Mouse (Mus musculus) forebrain, embryonic 11.5 days (tissue): ENCODE results near the gene Rab24. TPM values are rescaled to one million over a fixed set of nuclear protein-coding genes. Genes with fewer than 3 reads are reported as not detected.

ENCODE experiments used
- ATAC-seq: fragments of 200-750 bp; cut with Nextera tagmentation; replicated peaks from 2 replicates; pipeline ENCODE4 v1.8.0; 2017; ENCODE audit warnings: moderate TSS enrichment; ENCODE audit not compliant: low FRiP score
- DNase-seq: peaks from one replicate; pipeline ENCODE4 v3.0.0-alpha.2; 2017; ENCODE audit warnings: low spot score
- H3K27ac ChIP-seq: fragments of 300-500 bp; sonication (generic); 2 replicates; pipeline ENCODE4 v1.5.1; 2014; ENCODE audit warnings: low read depth, low read length
- H3K27me3 ChIP-seq: fragments of 300-500 bp; sonication (generic); 2 replicates; pipeline ENCODE4 v1.6.1; 2014; ENCODE audit warnings: mild to moderate bottlenecking, low read length, mixed read lengths; ENCODE audit not compliant: control insufficient read depth, insufficient read depth
- H3K36me3 ChIP-seq: fragments of 300-500 bp; sonication (generic); 2 replicates; pipeline ENCODE4 v1.6.1; 2014; ENCODE audit warnings: mild to moderate bottlenecking, low read length, moderate library complexity, mixed read lengths; ENCODE audit not compliant: control insufficient read depth, insufficient read depth
- H3K4me1 ChIP-seq: fragments of 300-500 bp; sonication (generic); replicated peaks from 2 replicates; pipeline ENCODE4 v1.6.1; 2014; ENCODE audit warnings: low read length, mixed read lengths; ENCODE audit not compliant: control insufficient read depth, insufficient read depth
- H3K4me2 ChIP-seq: fragments of 300-500 bp; sonication (generic); 2 replicates; pipeline ENCODE4 v1.6.1; 2014; ENCODE audit warnings: low read depth, mild to moderate bottlenecking, low read length, moderate library complexity, mixed read lengths; ENCODE audit not compliant: severe bottlenecking
- H3K4me3 ChIP-seq: fragments of 300-500 bp; sonication (generic); 2 replicates; pipeline ENCODE4 v1.5.1; 2014; ENCODE audit warnings: low read depth, low read length
- H3K9ac ChIP-seq: fragments of 300-500 bp; sonication (generic); 2 replicates; pipeline ENCODE4 v1.6.1; 2014; ENCODE audit warnings: low read length
- H3K9me3 ChIP-seq: fragments of 300-500 bp; sonication (generic); 2 replicates; pipeline ENCODE4 v1.6.1; 2016; ENCODE audit warnings: low read length, mixed read lengths; ENCODE audit not compliant: control insufficient read depth
- WGBS: fragments of 180-500 bp; shearing (Covaris S2); extraction: QIAGEN DNeasy Blood & Tissue Kit; methylation state at CpG from one replicate; pipeline ENCODE4 v1.1.7; 2014; 5-methylcytosine and 5-hydroxymethylcytosine counted together
- polyA plus RNA-seq: library from polyadenylated mRNA; unstranded; fragments of >200 nt; fragmentation: Nextera tagmentation; extraction: Ambion mirVana; gene quantifications from 2 replicates; pipeline ENCODE4 v1.2.1, GENCODE M21; 2014

The Rab24 gene
- polyA plus RNA-seq, 1 experiment from 2014 or later, result 84.4 TPM

DNA sequence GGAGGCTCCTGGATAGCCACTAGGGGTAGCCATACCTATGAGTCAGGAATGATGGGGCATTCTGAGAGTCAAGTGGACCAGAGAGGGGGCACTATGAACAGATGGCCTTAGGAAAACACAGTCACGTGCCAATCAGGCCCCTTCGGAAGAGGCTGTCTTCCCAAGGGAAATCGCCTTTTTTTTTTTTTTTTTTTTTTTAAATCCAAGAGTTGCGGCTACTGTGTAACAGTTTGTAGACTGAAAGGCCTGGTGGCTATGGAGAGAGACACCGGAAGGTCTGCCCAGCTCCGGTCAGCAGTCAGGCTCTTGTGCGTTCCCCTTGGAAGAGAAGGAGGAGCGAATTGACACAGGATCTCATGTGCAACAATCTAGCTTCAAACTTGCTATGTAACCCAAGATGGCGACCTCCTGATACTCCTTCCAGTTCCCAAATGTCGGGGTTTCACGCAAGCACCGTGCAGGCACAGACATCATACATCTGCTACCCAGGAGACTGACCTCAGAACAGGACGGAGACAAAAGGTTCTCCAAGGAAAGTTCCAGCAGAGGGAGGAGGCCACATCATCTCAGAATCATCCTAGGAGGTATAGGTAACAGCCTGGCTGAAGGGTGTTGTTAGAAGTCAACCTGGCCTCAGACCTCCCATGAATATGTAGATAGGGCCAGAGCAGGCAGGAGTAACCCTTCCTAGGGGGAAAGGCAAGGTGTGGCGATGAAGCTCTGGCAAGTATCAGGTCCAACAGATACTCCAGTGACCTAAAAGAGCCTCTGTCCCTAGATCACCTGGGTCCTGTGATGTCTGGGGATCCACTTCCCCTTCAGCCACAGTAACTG, 9.0 kb upstream of the Rab24 start:
- DNase-seq (no peak), ATAC-seq (no peak)
- H3K4me3 ChIP-seq, result peak overlapping the region; percentile 67
- H3K4me2 ChIP-seq, result peak overlapping the region; percentile 70
- peaks cover 4% of the 10 kb centered on the region for H3K36me3 ChIP-seq
- peak overlapping the region; percentile 82 for H3K9ac ChIP-seq
- 51% methylated on average over 14 of the region's 14 CpGs for WGBS
- H3K4me1 ChIP-seq, result peaks cover 7% of the 10 kb centered on the region
- no peaks in the 10 kb centered on the region for H3K9me3 ChIP-seq
- H3K27ac ChIP-seq, result peak overlapping the region; percentile 96
- no peaks in the 10 kb centered on the region for H3K27me3 ChIP-seq

DNA sequence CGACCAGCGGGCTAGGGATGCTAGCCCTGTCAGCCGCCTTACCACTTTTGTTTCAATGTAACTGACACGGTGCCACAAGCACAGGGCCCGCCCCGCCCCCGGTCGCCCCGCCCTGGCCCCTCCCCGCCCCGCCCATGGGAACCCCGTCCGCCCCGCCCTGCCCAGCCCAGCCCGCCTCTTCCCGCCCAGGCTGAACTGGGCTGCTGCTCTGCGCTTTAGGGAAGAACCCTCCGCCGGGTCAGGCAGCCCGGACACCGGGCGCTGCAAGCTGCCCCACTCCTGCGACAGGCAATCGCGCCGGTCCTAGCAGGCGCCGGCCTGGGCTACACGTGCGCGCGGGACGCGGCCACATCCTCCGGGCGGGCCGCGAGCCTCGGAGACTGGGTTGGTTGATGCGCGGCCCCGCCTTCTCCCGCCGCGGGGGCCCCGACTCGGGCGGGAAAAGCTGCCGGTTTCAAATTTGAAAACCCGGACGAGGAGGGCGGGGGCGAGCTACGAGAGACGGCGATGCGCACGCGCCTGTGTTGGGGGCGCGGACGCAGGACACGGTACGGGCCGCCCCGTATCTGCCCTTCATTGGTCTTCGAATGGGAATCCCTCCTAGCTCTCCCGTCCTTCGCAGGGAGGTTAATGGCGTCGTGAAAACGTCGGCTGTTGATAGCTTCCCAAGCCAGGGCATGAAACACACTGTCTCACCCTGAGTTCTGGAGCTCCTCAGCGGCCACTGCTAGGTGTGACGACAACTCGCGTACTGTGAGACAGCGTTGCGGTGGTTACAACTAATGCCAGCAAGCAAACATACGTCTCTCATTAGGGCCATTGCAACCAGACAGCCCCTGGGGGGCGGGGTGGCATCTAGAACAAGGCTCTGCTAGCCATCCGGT, 8.2 kb upstream of the Rab24 start, which contains the start of gene Mxd3:
TSS of gene Mxd3 (minus strand) at position 141 of the 884 bp plus-strand sequence.
- peak; percentile 85 for ATAC-seq
- peak within 1 kb of the TSS; percentile 96 for H3K27ac ChIP-seq

GRCm38 (mm10) chr13:55329109-55329682, 7.5 kb upstream of the Rab24 start:
- Histone ChIP-seq H3K4me3 (peak overlapping the region; percentile 67), H3K9ac (peak overlapping the region; percentile 82), H3K4me2 (peak overlapping the region; percentile 70), H3K27ac (peak overlapping the region; percentile 68), H3K27me3 (no peaks in the 10 kb centered on the region), H3K9me3 (no peaks in the 10 kb centered on the region), H3K36me3 (peaks cover 9% of the 10 kb centered on the region), H3K4me1 (peaks cover 7% of the 10 kb centered on the region)
- DNase-seq, result no peak
- peak; percentile 14 for ATAC-seq
- under 1% methylated on average over 28 of the region's 29 CpGs for WGBS

More for the DNA sequence above, 8.2 kb upstream of the Rab24 start, which contains the start of gene Mxd3:
- Histone ChIP-seq H3K9me3 (no peaks in the 10 kb centered on the region), H3K27me3 (no peaks in the 10 kb centered on the region), H3K4me3 (peak within 1 kb of the TSS; percentile 67), H3K4me1 (peaks cover 7% of the 10 kb centered on the region), H3K36me3 (peaks cover 9% of the 10 kb centered on the region), H3K9ac (peak within 1 kb of the TSS; percentile 82), H3K4me2 (peak within 1 kb of the TSS; percentile 70)
- peak; percentile 97 for DNase-seq
- under 1% methylated on average over 72 of the region's 82 CpGs for WGBS

GRCm38 (mm10) chr13:55328641-55329040, 6.9 kb upstream of the Rab24 start:
- ATAC-seq (no peak), DNase-seq (peak; percentile 49)
- peaks cover 10% of the 10 kb centered on the region for H3K36me3 ChIP-seq
- peak overlapping the region; percentile 82 for H3K9ac ChIP-seq
- WGBS, result 80% methylated on average over 4 of the region's 4 CpGs
- H3K27me3 ChIP-seq, result no peaks in the 10 kb centered on the region
- peak overlapping the region; percentile 70 for H3K4me2 ChIP-seq
- peak overlapping the region; percentile 67 for H3K4me3 ChIP-seq
- peaks cover 7% of the 10 kb centered on the region for H3K4me1 ChIP-seq
- no peak overlapping the region for H3K27ac ChIP-seq
- no peaks in the 10 kb centered on the region for H3K9me3 ChIP-seq

GRCm38 (mm10) chr13:55328171-55328570, 6.4 kb upstream of the Rab24 start:
- Histone ChIP-seq H3K36me3 (peaks cover 13% of the 10 kb centered on the region), H3K9ac (peak overlapping the region; percentile 82), H3K27me3 (no peaks in the 10 kb centered on the region), H3K27ac (no peak overlapping the region), H3K4me2 (peak overlapping the region; percentile 70), H3K4me1 (peaks cover 7% of the 10 kb centered on the region), H3K4me3 (peak overlapping the region; percentile 67), H3K9me3 (no peaks in the 10 kb centered on the region)
- 86% methylated on average over 6 of the region's 6 CpGs for WGBS
- ATAC-seq, result no peak
- DNase-seq, result peak; percentile 55

DNA sequence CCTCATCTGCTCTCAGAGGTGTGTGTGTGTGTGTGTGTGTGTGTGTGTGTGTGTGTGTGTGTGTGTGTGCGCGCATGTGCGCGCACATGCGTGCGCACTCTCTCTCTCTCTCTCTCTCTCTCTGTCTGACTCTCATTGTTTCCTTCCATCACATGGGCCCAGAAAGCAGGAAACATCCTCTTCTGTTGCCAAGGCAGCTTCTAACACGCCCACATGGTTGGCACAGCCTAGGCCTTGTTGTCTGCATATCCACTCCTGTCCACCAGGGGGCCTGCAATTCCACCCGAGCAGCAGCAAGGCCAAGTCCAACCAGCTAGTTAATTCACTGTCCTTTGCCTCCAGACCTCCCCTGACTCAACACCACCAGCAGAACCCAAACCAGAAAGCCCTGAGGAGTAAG, 5.9 kb upstream of the Rab24 start:
- Histone ChIP-seq H3K4me2 (0 out of 2 replicates have a peak overlapping the region, but pooled peaks have one; percentile 19), H3K36me3 (peaks cover 13% of the 10 kb centered on the region), H3K9ac (no peak overlapping the region), H3K9me3 (no peaks in the 10 kb centered on the region), H3K4me1 (peaks cover 8% of the 10 kb centered on the region), H3K27me3 (no peaks in the 10 kb centered on the region), H3K4me3 (no peak overlapping the region), H3K27ac (no peak overlapping the region)
- 39% methylated on average over 8 of the region's 8 CpGs for WGBS
- DNase-seq (peak; percentile 92), ATAC-seq (no peak)

- H3K27me3 ChIP-seq, result no peaks in the 10 kb centered on the region
- H3K9me3 ChIP-seq, result no peaks in the 10 kb centered on the region
- H3K4me1 ChIP-seq, result peaks cover 9% of the 10 kb centered on the region
- 63% methylated on average over 4 of the region's 4 CpGs for WGBS
- no peak overlapping the region for H3K27ac ChIP-seq
- ATAC-seq, result no peak
- no peak overlapping the region for H3K4me2 ChIP-seq
- no peak overlapping the region for H3K9ac ChIP-seq
- H3K4me3 ChIP-seq, result no peak overlapping the region
- H3K36me3 ChIP-seq, result peaks cover 13% of the 10 kb centered on the region
- no peak for DNase-seq
Measured at GRCm38 (mm10) chr13:55327169-55327568, 5.4 kb upstream of the Rab24 start.

GRCm38 (mm10) chr13:55325596-55325995, 3.9 kb upstream of the Rab24 start:
- no peak overlapping the region for H3K4me2 ChIP-seq
- ATAC-seq, result no peak
- H3K36me3 ChIP-seq, result peaks cover 13% of the 10 kb centered on the region
- no peaks in the 10 kb centered on the region for H3K9me3 ChIP-seq
- H3K4me1 ChIP-seq, result peaks cover 14% of the 10 kb centered on the region
- H3K4me3 ChIP-seq, result no peak overlapping the region
- no peak for DNase-seq
- no peak overlapping the region for H3K27ac ChIP-seq
- H3K27me3 ChIP-seq, result no peaks in the 10 kb centered on the region
- 91% methylated on average over 11 of the region's 11 CpGs for WGBS
- H3K9ac ChIP-seq, result no peak overlapping the region; the same call in 1 of the 2 replicates
